Mouse (Mus musculus): Measurements from ENCODE around the gene Ank3.

Gene Ank3

DNA sequence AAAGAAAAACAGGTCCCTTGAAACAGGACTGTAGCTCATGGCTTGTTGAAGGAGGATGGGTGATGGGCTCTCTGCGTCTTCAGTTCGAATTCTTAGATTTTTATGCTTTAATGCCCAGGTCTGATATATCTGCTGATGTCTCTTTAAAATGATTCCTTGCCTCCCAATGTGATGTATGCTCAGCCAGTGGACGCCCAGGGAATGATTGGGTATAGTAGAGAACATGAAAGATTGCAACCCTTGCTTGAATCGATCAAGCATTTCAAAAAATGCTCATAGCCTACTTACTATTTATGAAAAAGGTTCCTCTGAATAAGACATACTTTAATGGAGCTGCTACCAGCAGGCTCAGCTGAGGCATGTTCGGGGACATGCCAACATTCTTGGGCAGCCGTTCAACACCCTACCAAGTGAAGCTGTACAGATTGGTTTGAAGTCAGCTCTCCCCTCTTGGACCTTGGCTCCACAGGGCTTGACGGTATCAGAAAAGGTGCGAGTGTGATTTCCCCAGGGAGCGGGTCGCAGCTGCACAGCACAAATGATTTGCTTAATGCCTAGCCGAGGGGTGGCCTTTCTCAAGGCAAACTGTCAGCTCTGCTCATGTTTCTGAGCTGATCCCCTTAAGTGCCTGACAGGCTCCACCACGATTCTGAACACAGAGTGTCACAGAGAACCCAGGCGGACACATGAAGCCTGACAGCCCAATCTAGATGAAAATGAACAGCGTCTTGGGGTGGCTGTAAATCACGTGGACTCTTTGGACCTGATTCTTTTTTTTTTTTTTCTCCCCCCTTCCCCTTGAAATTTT lies 136.8 kb downstream of the Ank3 start:
- DNase-seq (ENCODE audit: low read depth, low spot score): no peak

- no peak for DNase-seq (ENCODE audit: low read depth, low spot score)
These were observed 137.3 kb downstream of the Ank3 start for GRCm38 (mm10) chr10:69535931-69536200.

- no peak for DNase-seq (ENCODE audit: low read depth, low spot score)
These were observed 138.0 kb downstream of the Ank3 start for GRCm38 (mm10) chr10:69536372-69537075.

DNA sequence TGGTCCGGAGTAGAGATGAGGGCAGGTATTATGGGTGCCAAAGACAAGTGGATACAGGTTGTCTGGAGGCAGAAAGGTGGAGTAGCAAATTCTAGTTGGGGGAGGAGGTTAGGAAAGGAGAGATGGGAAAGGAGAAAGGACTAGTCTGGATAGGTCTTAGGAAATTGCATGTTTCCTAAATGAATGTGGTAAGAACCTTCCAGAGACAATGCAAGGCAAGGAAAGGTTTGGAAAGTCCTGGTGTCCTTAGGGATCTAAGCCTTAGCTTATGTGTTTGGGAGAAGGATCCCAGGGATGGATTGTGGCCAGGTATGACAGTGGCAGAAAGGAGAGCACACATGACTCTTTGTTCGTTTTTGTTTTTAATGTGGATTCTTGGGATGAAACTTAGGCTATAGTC lies 139.7 kb downstream of the Ank3 start:
- no peak for DNase-seq (ENCODE audit: low read depth, low spot score)

- no peak for DNase-seq (ENCODE audit: low read depth, low spot score)
These were observed 143.9 kb downstream of the Ank3 start for GRCm38 (mm10) chr10:69542439-69542838.

DNA sequence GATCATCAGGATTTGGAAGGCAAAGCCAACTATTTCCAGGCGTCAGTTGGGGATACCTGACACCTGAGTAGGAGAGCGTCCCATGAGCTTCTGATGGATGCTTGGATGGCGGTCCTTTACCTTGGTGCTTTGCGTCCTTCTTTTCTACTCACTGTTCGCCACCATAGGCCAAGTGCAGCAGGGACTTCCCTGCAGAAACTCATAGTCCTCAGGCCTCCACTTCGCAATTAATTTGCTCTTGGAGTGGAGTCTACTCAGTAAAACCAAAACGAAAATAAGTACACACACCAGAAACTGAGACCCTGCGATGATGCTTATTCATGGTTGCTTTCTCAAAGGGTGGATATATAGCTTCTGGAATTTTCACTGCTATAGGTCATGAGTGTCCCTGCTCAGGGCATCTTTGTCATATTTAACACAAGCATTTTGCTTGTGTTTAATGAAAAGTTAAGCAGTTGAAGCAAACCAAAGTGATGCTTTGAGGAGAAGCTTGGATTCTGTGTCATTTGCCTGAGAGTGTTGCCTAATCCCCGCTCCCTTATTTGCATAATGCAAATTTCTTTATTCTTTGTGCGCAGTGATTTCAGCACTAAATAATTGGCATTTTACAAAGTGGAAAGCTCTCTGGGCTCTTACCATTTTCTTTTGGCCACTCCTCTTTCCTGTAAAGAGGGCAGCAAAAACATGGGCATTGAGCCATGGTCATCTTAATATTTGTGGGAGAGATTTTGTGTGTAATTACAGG lies 145.5 kb downstream of the Ank3 start:
- no peak for DNase-seq (ENCODE audit: low read depth, low spot score)

GRCm38 (mm10) chr10:69544653-69545052 lies 146.1 kb downstream of the Ank3 start:
- DNase-seq (ENCODE audit: low read depth, low spot score): no peak

GRCm38 (mm10) chr10:69545936-69546335 lies 147.4 kb downstream of the Ank3 start:
- DNase-seq (ENCODE audit: low read depth, low spot score): no peak

- DNase-seq (ENCODE audit: low read depth, low spot score): no peak
These were observed 148.1 kb downstream of the Ank3 start for GRCm38 (mm10) chr10:69546643-69547042.

DNA sequence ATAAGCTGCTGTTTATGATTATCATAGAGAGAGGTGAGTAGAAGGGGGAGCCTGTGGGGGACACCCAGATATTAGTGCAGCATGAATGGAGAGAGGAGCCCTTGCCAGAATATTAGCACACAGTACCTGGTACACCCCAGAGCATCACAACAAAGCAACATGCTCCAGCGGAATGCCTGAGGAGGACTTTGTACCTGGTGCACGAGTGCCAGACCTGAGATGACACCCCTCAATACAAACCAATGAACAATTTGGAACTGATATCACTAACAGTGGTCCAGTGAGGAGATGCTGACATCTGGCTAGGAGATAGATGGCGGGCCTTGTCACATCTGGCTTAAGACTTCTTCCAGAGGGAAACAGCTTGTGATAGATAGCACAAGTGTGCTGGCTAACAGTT lies 150.2 kb downstream of the Ank3 start:
- DNase-seq (ENCODE audit: low read depth, low spot score): no peak

- no peak for DNase-seq (ENCODE audit: low read depth, low spot score)
These were observed 150.6 kb downstream of the Ank3 start for GRCm38 (mm10) chr10:69549221-69549620.

GRCm38 (mm10) chr10:69550824-69551223 lies 152.3 kb downstream of the Ank3 start:
- DNase-seq (ENCODE audit: low read depth, low spot score): no peak

- DNase-seq (ENCODE audit: low read depth, low spot score): no peak
These were observed 154.5 kb downstream of the Ank3 start for GRCm38 (mm10) chr10:69553091-69553490.

DNA sequence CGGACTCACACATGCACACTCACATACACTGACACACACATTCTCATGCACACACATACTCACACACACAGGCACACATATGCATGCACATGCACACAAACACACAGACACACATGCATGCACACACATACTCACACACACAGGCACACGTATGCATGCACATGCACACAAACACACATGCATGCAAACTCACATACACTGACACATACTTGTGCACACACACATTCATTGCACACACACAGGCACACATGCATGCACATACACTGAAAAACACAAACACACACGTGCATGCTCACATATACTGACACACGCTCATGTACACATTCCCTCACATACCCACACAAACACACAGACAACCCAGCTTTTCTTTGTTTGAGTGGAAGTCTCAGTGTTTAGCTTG lies 157.0 kb downstream of the Ank3 start:
- DNase-seq (ENCODE audit: low read depth, low spot score): no peak

DNA sequence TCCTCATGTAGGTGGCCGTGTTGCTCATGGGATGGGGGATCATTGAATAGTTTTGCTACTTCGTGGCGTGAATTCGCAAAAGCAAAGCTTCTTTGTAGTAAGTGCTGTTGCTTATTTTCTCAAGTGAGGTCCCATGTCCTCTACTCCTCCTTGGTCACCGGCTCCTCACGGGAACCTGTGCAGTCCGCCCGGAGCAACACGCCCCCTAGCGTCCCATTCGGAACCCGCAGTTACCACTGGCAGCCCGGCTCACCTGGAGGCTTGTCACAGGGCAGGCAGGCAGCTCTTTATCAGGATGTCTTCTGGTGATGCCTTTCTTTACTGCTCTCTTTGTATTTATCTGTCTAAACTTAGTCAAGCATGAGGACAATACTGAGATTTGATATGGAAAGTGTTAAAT lies 157.7 kb downstream of the Ank3 start:
- no peak for DNase-seq (ENCODE audit: low read depth, low spot score)

DNA sequence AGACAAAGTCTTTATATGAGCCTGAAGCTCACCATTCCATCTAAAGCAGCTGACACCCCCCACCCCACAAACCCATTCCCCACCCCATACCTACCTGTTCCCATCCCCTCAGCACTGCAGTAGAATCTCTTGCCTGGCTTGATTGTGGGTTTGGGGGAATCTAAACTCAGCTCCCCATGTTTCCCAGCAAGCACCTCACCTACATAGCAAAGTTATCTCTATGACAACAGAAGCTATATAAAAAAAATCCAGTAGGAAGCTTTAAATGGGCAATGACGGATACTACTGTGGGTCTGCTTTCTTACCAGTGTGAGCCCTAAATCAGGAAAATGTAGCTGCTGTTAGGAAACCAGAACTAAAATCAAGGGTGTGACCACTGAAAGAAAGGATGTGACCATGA lies 161.7 kb downstream of the Ank3 start:
- DNase-seq (ENCODE audit: low read depth, low spot score): no peak

DNA sequence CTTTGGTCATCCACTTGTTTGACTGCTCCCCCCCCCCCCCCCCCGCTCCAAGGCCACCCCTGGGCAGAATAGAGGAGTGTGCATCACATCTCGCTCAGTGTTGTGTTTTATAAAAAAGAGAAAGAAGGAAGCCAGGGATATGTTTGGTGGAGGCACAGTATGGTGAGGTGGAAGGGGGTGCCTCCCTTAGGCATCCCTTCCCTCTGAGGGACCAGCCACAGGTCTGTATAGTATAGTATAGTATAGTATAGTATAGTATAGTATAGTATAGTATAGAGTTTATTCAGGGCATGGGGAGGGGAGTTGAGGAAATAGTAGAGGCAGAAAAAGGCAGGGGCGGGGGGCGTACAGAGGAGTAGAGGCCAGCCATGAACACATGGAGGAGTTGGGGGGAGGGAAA lies 164.4 kb downstream of the Ank3 start:
- no peak for DNase-seq (ENCODE audit: low read depth, low spot score)

- no peak for DNase-seq (ENCODE audit: low read depth, low spot score)
These were observed 166.5 kb downstream of the Ank3 start for GRCm38 (mm10) chr10:69565052-69565451.

- DNase-seq (ENCODE audit: low read depth, low spot score): no peak
These were observed 170.4 kb downstream of the Ank3 start for GRCm38 (mm10) chr10:69568976-69569375.

- DNase-seq (ENCODE audit: low read depth, low spot score): no peak
These were observed 171.2 kb downstream of the Ank3 start for GRCm38 (mm10) chr10:69569740-69570139.

DNA sequence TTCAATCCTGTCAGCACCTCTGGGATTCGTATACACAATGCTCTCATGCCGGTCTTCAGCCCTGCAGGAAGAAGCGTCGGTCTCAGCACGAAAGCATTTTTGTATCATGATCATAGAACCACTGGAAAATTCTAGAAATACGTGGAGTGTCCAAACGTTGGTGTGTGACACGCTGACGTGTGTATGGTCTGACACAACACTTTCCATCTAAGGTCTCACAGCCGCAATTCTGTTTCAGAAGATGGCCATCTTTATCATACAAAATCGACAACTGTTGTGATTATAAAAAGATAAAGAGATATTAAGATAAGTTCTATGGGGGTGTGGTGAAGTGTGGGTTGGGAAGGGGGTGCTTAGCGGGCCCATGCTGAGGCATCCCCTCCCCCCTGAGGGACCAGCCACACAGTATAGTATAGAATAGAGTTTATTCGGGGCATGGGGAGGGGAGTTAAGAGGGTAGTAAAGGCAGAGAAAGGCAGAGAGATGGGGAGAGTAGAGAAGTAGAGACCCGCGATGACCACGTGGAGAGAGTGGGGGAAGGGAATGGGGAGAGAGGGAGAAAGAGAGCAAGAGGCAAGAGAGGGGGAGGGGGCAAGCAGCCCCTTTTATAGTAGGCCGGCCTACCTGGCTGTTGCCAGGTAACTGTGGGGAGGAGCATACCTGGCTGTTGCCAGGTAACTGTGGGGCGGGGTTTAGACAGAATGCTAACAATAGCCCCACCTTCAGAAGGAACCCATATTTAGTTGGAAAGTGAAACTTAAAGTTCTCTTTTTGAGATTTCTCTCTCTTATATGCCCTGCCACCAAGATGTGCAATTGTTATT lies 172.1 kb downstream of the Ank3 start:
- DNase-seq (ENCODE audit: low read depth, low spot score): no peak

DNA sequence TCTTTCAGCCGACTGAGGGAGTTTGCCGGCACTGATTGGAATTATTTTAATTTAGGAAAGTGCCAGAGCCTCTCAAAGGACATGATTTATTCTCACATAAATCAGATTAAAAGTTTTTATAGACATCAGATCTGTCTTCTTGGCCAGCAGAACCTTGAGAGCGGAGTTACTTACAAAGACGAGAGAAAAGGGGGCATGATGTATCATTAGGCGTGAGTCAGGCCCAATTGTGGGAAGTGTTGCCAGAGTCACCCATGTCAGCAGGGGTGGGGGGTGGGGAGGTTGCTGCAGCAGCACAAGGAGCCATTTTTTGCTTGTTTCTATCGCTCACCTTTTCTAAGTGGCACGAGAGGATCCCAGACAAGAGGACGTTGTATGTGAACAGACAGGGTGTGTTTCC lies 172.8 kb downstream of the Ank3 start:
- DNase-seq (ENCODE audit: low read depth, low spot score): no peak

Data from WW6 (cell line).